Mouse (Mus musculus): ENCODE data around the gene Eif3a. TPM values are rescaled to one million over a fixed set of nuclear protein-coding genes. Genes with fewer than 3 reads are reported as not detected.

Gene Eif3a
- polyA plus RNA-seq, 1 experiment from 2014 or later: 199 TPM

- H3K9me3 ChIP-seq (ENCODE audit: control insufficient read depth, low read length): no peaks in the 10 kb centered on the region
- no peak overlapping the region for H3K27ac ChIP-seq (ENCODE audit: low read depth, low read length)
- H3K4me3 ChIP-seq (ENCODE audit: low read depth, low read length): no peak overlapping the region
- DNase-seq (ENCODE audit: low spot score) (no peak), ATAC-seq (replicated peaks; ENCODE audit: low FRiP score) (no peak)
- H3K9ac ChIP-seq (ENCODE audit: low read depth, low read length): no peak overlapping the region
- no peaks in the 10 kb centered on the region for H3K27me3 ChIP-seq (replicated peaks; ENCODE audit: control insufficient read depth, insufficient read depth, low read length)
- H3K4me1 ChIP-seq (replicated peaks; ENCODE audit: control insufficient read depth, insufficient read depth, low read length): no peaks in the 10 kb centered on the region; the same call in 1 of the 2 replicates
- 75% methylated on average over 2 of the region's 2 CpGs for WGBS
- H3K4me2 ChIP-seq: no peak overlapping the region
- H3K36me3 ChIP-seq (ENCODE audit: control insufficient read depth, insufficient read depth, low read length): no peaks in the 10 kb centered on the region
Observed at GRCm38 (mm10) chr19:60712577-60712976, 77.9 kb downstream of the Eif3a start.

Small RNA genes lying within 50 kb of the gene (microRNA-seq; reads per million reads assigned to microRNA genes)
- gene mmu-mir-3084-1 (ENCODE audit: borderline number of aligned reads): not detected

Other genes with a start within 250 kb of the Eif3a start
- 22.1 and 26.9 TPM in 2 replicates for gene Cacul1, start 209.6 kb downstream of the Eif3a start, polyA plus RNA-seq (2014; fragmentation: Nextera tagmentation; extraction: Ambion mirVana)
- 1.2 and 1.4 TPM in 2 replicates for gene Nanos1, start 34.7 kb downstream of the Eif3a start, polyA plus RNA-seq (2014; fragmentation: Nextera tagmentation; extraction: Ambion mirVana)
- gene Fam45a, start 20.9 kb upstream of the Eif3a start, polyA plus RNA-seq (2014; fragmentation: Nextera tagmentation; extraction: Ambion mirVana): 34.1 and 36.0 TPM in 2 replicates
- gene Sfxn4, start 70.8 kb upstream of the Eif3a start, polyA plus RNA-seq (2014; fragmentation: Nextera tagmentation; extraction: Ambion mirVana): 3.6 and 4.2 TPM in 2 replicates
- 372 and 407 TPM in 2 replicates for gene Prdx3, start 83.9 kb upstream of the Eif3a start, polyA plus RNA-seq (2014; fragmentation: Nextera tagmentation; extraction: Ambion mirVana)
- gene Grk5, start 99.1 kb upstream of the Eif3a start, polyA plus RNA-seq (2014; fragmentation: Nextera tagmentation; extraction: Ambion mirVana): 2.1 and 2.9 TPM in 2 replicates